Mouse (Mus musculus): ENCODE results near the gene Ccz1. TPM values are rescaled to one million over a fixed set of nuclear protein-coding genes. Genes with fewer than 3 reads are reported as not detected.

Gene Ccz1
- polyA plus RNA-seq, 1 experiment from 2014 or later: 78.0 TPM

- no peaks in the 10 kb centered on the region for H3K36me3 ChIP-seq (ENCODE audit: control insufficient read depth, insufficient read depth, low read length)
- H3K9ac ChIP-seq (replicated peaks; ENCODE audit: low read depth, low read length): no peak overlapping the region
- no peak overlapping the region for H3K27ac ChIP-seq (ENCODE audit: low read length)
- no peaks in the 10 kb centered on the region for H3K27me3 ChIP-seq (ENCODE audit: control insufficient read depth, insufficient read depth, low read length)
- peak; percentile 78; the same call in 1 of the 2 replicates for ATAC-seq (ENCODE audit: insufficient number of reproducible peaks, insufficient read depth, low FRiP score, low read depth)
- H3K4me2 ChIP-seq (replicated peaks; ENCODE audit: low read depth, low read length): no peak overlapping the region
- H3K9me3 ChIP-seq (ENCODE audit: control insufficient read depth, low read depth, low read length): no peaks in the 10 kb centered on the region
- 50% methylated on average over 4 of the region's 4 CpGs for WGBS
- no peaks in the 10 kb centered on the region for H3K4me1 ChIP-seq (ENCODE audit: control insufficient read depth, insufficient read depth, low read length)
- no peak overlapping the region for H3K4me3 ChIP-seq (ENCODE audit: low read depth, low read length)
These were observed 39.6 kb downstream of the Ccz1 start for GRCm38 (mm10) chr5:143974931-143975630.

DNA sequence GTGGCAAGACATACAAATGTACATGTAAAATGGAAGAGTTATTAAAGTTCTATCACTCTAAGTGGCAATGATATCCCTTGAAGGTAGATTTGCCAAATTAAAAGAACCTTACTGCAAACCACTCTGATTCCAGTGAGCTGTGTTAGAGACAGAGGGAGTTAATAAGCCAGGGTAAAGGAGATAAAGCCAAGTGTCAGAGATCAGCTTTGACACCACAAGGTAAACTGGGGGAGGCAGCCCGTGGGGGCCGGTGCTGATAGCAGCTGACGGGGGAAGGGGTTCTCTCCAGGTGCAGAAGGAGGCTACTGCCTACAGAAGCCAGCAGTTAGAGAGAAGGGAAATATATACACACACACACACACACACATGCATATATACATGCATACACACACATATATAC lies 42.0 kb downstream of the Ccz1 start:
- Histone ChIP-seq H3K36me3 (ENCODE audit: control insufficient read depth, insufficient read depth, low read length) (no peaks in the 10 kb centered on the region), H3K9me3 (ENCODE audit: control insufficient read depth, low read depth, low read length) (no peaks in the 10 kb centered on the region), H3K4me2 (replicated peaks; ENCODE audit: low read depth, low read length) (no peak overlapping the region), H3K27ac (ENCODE audit: low read length) (no peak overlapping the region), H3K4me1 (ENCODE audit: control insufficient read depth, insufficient read depth, low read length) (no peaks in the 10 kb centered on the region), H3K4me3 (ENCODE audit: low read depth, low read length) (no peak overlapping the region), H3K9ac (replicated peaks; ENCODE audit: low read depth, low read length) (no peak overlapping the region), H3K27me3 (ENCODE audit: control insufficient read depth, insufficient read depth, low read length) (no peaks in the 10 kb centered on the region)
- 37% methylated on average over 3 of the region's 3 CpGs for WGBS
- ATAC-seq (ENCODE audit: insufficient number of reproducible peaks, insufficient read depth, low FRiP score, low read depth): no peak

DNA sequence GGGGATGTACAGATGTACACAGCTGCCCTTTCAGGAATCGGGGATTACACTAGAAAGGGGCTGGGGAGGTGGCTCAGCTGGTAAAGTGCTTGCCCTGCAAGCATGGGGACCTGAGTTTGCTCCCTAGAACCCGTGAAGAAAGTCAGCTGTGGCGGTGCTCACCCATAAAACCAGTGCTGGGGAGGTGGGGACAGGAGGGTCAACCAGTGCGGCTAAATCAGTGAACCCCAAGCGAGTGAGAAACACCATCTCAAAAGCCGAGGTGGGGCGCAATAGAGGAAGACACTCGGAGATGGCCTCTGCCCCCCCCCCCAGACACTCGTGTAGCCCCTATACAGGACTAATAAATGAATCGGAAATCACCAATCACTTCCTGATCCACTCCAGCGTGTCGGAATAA lies 48.0 kb downstream of the Ccz1 start:
- no peaks in the 10 kb centered on the region for H3K4me1 ChIP-seq (ENCODE audit: control insufficient read depth, insufficient read depth, low read length)
- H3K9ac ChIP-seq (replicated peaks; ENCODE audit: low read depth, low read length): no peak overlapping the region
- H3K9me3 ChIP-seq (ENCODE audit: control insufficient read depth, low read depth, low read length): no peaks in the 10 kb centered on the region
- ATAC-seq (ENCODE audit: insufficient number of reproducible peaks, insufficient read depth, low FRiP score, low read depth): no peak
- H3K4me3 ChIP-seq (ENCODE audit: low read depth, low read length): no peak overlapping the region
- no peaks in the 10 kb centered on the region for H3K27me3 ChIP-seq (ENCODE audit: control insufficient read depth, insufficient read depth, low read length)
- H3K36me3 ChIP-seq (ENCODE audit: control insufficient read depth, insufficient read depth, low read length): no peaks in the 10 kb centered on the region
- no peak overlapping the region for H3K27ac ChIP-seq (ENCODE audit: low read length)
- H3K4me2 ChIP-seq (replicated peaks; ENCODE audit: low read depth, low read length): no peak overlapping the region
- 86% methylated on average over 12 of the region's 12 CpGs for WGBS

DNA sequence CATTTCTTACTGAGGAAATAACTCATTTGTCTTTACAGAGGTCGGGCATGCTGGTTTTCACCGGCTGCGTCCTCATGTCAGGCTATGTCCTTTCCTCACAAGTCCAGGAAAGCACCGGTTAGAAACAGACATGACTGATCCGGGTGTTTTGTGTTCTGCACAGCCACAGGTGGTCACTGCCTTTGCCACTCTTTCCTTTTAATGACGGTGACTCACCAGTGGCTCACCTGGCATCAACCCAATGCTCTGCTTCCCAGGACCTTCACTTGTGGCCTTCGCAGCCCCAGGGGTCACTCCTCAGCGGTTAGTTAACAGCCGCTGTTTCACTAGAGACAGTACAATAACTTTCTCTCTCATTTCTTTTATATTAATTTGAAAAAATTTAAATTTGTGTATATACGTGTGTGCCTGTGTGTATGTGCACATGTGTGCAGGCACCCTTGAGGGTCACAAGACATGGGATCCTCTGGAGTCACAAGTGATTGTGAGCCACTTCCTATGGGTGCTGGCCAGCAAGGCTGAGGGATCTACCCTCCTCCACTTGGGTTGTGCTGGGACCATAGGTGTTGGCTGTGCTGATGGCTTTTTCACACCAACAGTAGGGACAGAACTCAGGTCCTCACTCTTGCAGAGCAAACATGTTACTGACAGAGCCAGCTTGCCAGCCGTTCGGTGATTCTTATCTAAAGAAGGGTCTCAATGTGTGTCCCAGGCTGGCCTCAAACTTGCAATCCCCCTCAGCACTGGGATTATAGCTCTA lies 48.9 kb downstream of the Ccz1 start:
- no peak overlapping the region for H3K4me2 ChIP-seq (replicated peaks; ENCODE audit: low read depth, low read length)
- H3K9ac ChIP-seq (replicated peaks; ENCODE audit: low read depth, low read length): no peak overlapping the region
- H3K27ac ChIP-seq (ENCODE audit: low read length): no peak overlapping the region
- no peak for ATAC-seq (ENCODE audit: insufficient number of reproducible peaks, insufficient read depth, low FRiP score, low read depth)
- no peaks in the 10 kb centered on the region for H3K36me3 ChIP-seq (ENCODE audit: control insufficient read depth, insufficient read depth, low read length)
- WGBS: 86% methylated on average over 12 of the region's 12 CpGs
- no peak overlapping the region for H3K4me3 ChIP-seq (ENCODE audit: low read depth, low read length)
- H3K9me3 ChIP-seq (ENCODE audit: control insufficient read depth, low read depth, low read length): no peaks in the 10 kb centered on the region
- H3K27me3 ChIP-seq (ENCODE audit: control insufficient read depth, insufficient read depth, low read length): no peaks in the 10 kb centered on the region
- H3K4me1 ChIP-seq (ENCODE audit: control insufficient read depth, insufficient read depth, low read length): no peaks in the 10 kb centered on the region

- H3K9ac ChIP-seq (replicated peaks; ENCODE audit: low read depth, low read length): no peak overlapping the region
- H3K4me2 ChIP-seq (replicated peaks; ENCODE audit: low read depth, low read length): no peak overlapping the region
- WGBS: 78% methylated on average over 8 of the region's 8 CpGs
- H3K4me1 ChIP-seq (ENCODE audit: control insufficient read depth, insufficient read depth, low read length): no peaks in the 10 kb centered on the region
- no peaks in the 10 kb centered on the region for H3K27me3 ChIP-seq (ENCODE audit: control insufficient read depth, insufficient read depth, low read length)
- no peaks in the 10 kb centered on the region for H3K36me3 ChIP-seq (ENCODE audit: control insufficient read depth, insufficient read depth, low read length)
- H3K4me3 ChIP-seq (ENCODE audit: low read depth, low read length): no peak overlapping the region
- ATAC-seq (ENCODE audit: insufficient number of reproducible peaks, insufficient read depth, low FRiP score, low read depth): no peak
- no peak overlapping the region for H3K27ac ChIP-seq (ENCODE audit: low read length)
- H3K9me3 ChIP-seq (ENCODE audit: control insufficient read depth, low read depth, low read length): no peaks in the 10 kb centered on the region
These were observed 53.5 kb downstream of the Ccz1 start for GRCm38 (mm10) chr5:143961176-143961575.

GRCm38 (mm10) chr5:143959551-143959950 lies 55.1 kb downstream of the Ccz1 start:
- H3K27ac ChIP-seq (ENCODE audit: low read length): no peak overlapping the region
- H3K36me3 ChIP-seq (ENCODE audit: control insufficient read depth, insufficient read depth, low read length): no peaks in the 10 kb centered on the region
- H3K27me3 ChIP-seq (ENCODE audit: control insufficient read depth, insufficient read depth, low read length): no peaks in the 10 kb centered on the region
- 92% methylated on average over 11 of the region's 11 CpGs for WGBS
- no peak overlapping the region for H3K4me2 ChIP-seq (replicated peaks; ENCODE audit: low read depth, low read length)
- H3K4me1 ChIP-seq (ENCODE audit: control insufficient read depth, insufficient read depth, low read length): no peaks in the 10 kb centered on the region
- H3K4me3 ChIP-seq (ENCODE audit: low read depth, low read length): no peak overlapping the region
- H3K9ac ChIP-seq (replicated peaks; ENCODE audit: low read depth, low read length): no peak overlapping the region
- no peaks in the 10 kb centered on the region for H3K9me3 ChIP-seq (ENCODE audit: control insufficient read depth, low read depth, low read length)
- ATAC-seq (ENCODE audit: insufficient number of reproducible peaks, insufficient read depth, low FRiP score, low read depth): no peak

GRCm38 (mm10) chr5:143957101-143957500 lies 57.6 kb downstream of the Ccz1 start:
- WGBS: 92% methylated on average over 6 of the region's 6 CpGs
- Histone ChIP-seq H3K36me3 (ENCODE audit: control insufficient read depth, insufficient read depth, low read length) (no peaks in the 10 kb centered on the region), H3K4me3 (ENCODE audit: low read depth, low read length) (no peak overlapping the region), H3K9ac (replicated peaks; ENCODE audit: low read depth, low read length) (no peak overlapping the region), H3K9me3 (ENCODE audit: control insufficient read depth, low read depth, low read length) (no peaks in the 10 kb centered on the region), H3K27ac (ENCODE audit: low read length) (no peak overlapping the region), H3K27me3 (ENCODE audit: control insufficient read depth, insufficient read depth, low read length) (no peaks in the 10 kb centered on the region), H3K4me2 (replicated peaks; ENCODE audit: low read depth, low read length) (no peak overlapping the region), H3K4me1 (ENCODE audit: control insufficient read depth, insufficient read depth, low read length) (no peaks in the 10 kb centered on the region)
- ATAC-seq (ENCODE audit: insufficient number of reproducible peaks, insufficient read depth, low FRiP score, low read depth): no peak

DNA sequence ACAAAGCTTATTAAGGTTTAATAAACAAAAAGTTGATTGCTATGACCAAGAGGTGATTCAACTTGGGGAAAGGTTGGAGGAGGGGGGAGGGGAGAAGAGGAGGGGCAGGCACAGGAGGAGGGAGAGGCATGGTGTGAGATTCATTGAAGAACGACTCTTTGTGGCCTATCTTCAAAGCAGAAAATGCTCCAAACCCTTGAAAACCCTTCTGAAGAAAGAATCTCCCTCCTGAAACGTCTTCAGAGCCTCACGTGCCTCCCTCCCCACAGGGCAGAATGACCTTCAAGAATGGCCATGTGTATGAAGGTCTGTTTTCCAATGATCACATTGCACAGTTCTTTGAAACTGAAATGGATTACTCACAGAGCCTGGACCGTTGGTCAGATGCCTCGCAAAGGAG lies 64.7 kb downstream of the Ccz1 start:
- H3K4me3 ChIP-seq (ENCODE audit: low read depth, low read length): no peak overlapping the region
- H3K4me1 ChIP-seq (ENCODE audit: control insufficient read depth, insufficient read depth, low read length): no peaks in the 10 kb centered on the region
- H3K27me3 ChIP-seq (ENCODE audit: control insufficient read depth, insufficient read depth, low read length): no peaks in the 10 kb centered on the region
- no peak for ATAC-seq (ENCODE audit: insufficient number of reproducible peaks, insufficient read depth, low FRiP score, low read depth)
- H3K36me3 ChIP-seq (ENCODE audit: control insufficient read depth, insufficient read depth, low read length): no peaks in the 10 kb centered on the region
- H3K9me3 ChIP-seq (ENCODE audit: control insufficient read depth, low read depth, low read length): no peaks in the 10 kb centered on the region
- no peak overlapping the region for H3K4me2 ChIP-seq (replicated peaks; ENCODE audit: low read depth, low read length)
- WGBS: 39% methylated on average over 5 of the region's 5 CpGs
- no peak overlapping the region for H3K27ac ChIP-seq (ENCODE audit: low read length)
- no peak overlapping the region for H3K9ac ChIP-seq (replicated peaks; ENCODE audit: low read depth, low read length)
